Mouse (Mus musculus) MEL (cell line): ENCODE results near the gene Dppa5a. TPM values are rescaled to one million over a fixed set of nuclear protein-coding genes. Genes with fewer than 3 reads are reported as not detected.

Experiments used
- DNase-seq: peaks from one replicate; pipeline ENCODE4 v3.0.0; 2011; ENCODE audit warnings: low read depth, low spot score
- H3K27ac ChIP-seq: 2 replicates; pipeline ENCODE4 v1.5.1; 2012; ENCODE audit warnings: low read depth, mild to moderate bottlenecking, control low read depth, low read length, moderate library complexity; ENCODE audit not compliant: control insufficient read depth
- H3K27me3 ChIP-seq, 2 experiments: fragments of 150-350 bp in 1 of 2; sonication (generic) in 1 of 2; 2 replicates each; pipeline ENCODE4 v1.6.1; 2012; ENCODE audit warnings: low read length in 2 of 2, mild to moderate bottlenecking in 2 of 2, improper control_type of control experiment in 1 of 2, moderate library complexity in 1 of 2; ENCODE audit not compliant: insufficient read depth in 2 of 2, control insufficient read depth in 1 of 2
- H3K36me3 ChIP-seq, 2 experiments: 2 replicates each; pipeline ENCODE4 v1.6.1; 2012 to 2014; ENCODE audit warnings: low read length in 2 of 2, improper control_type of control experiment in 1 of 2, inconsistent platforms in 1 of 2, mild to moderate bottlenecking in 1 of 2; ENCODE audit not compliant: insufficient read depth in 2 of 2, control insufficient read depth in 1 of 2
- H3K4me1 ChIP-seq, 2 experiments: fragments of 150-350 bp in 1 of 2; sonication (generic) in 1 of 2; 2 replicates each; pipeline ENCODE4 v1.6.1; 2012; ENCODE audit warnings: low read length in 2 of 2, improper control_type of control experiment in 1 of 2, mild to moderate bottlenecking in 1 of 2; ENCODE audit not compliant: insufficient read depth in 2 of 2, control insufficient read depth in 1 of 2
- H3K4me3 ChIP-seq, 2 experiments: fragments of 150-350 bp in 1 of 2; sonication (generic) in 1 of 2; 2 replicates each; pipeline ENCODE4 v1.5.1; 2012; ENCODE audit warnings: low read depth in 2 of 2, low read length in 2 of 2, mild to moderate bottlenecking in 2 of 2, moderate library complexity in 2 of 2, control low read depth in 1 of 2, improper control_type of control experiment in 1 of 2; ENCODE audit not compliant: control insufficient read depth in 1 of 2, insufficient read depth in 1 of 2
- H3K79me2 ChIP-seq: 2 replicates; pipeline ENCODE4 v1.6.1; 2012; ENCODE audit warnings: mild to moderate bottlenecking, low read length, moderate library complexity; ENCODE audit not compliant: control insufficient read depth, poor library complexity, insufficient read depth
- H3K9ac ChIP-seq: 2 replicates; pipeline ENCODE4 v1.6.1; 2012; ENCODE audit warnings: low read depth, mild to moderate bottlenecking, control low read depth, low read length, moderate library complexity; ENCODE audit not compliant: control insufficient read depth, poor library complexity, severe bottlenecking
- H3K9me3 ChIP-seq: fragments of 150-350 bp; sonication (generic); replicated peaks from 2 replicates; pipeline ENCODE4 v1.6.1; 2012; ENCODE audit warnings: mild to moderate bottlenecking, low read length, improper control_type of control experiment, moderate library complexity; ENCODE audit not compliant: insufficient read depth
- BHLHE40 ChIP-seq: IDR thresholded peaks from 2 replicates; pipeline ENCODE4 v1.6.1; 2012; ENCODE audit warnings: low read depth, mild to moderate bottlenecking, inconsistent platforms, low read length, improper control_type of control experiment, borderline replicate concordance
- CHD2 ChIP-seq: IDR thresholded peaks from 2 replicates; pipeline ENCODE4 v1.6.1; 2011; ENCODE audit warnings: low read length, improper control_type of control experiment
- CTCF ChIP-seq, 3 experiments: IDR thresholded peaks in 2 of 3; conservative IDR thresholded peaks in 1 of 3; 2 replicates each; pipeline ENCODE4 v1.5.1; 2011 to 2012; ENCODE audit warnings: low read length in 3 of 3, low read depth in 2 of 3, mild to moderate bottlenecking in 2 of 3, improper control_type of control experiment in 1 of 3, inconsistent platforms in 1 of 3, mixed read lengths in 1 of 3, moderate library complexity in 1 of 3; ENCODE audit not compliant: control insufficient read depth in 1 of 3, insufficient read depth in 1 of 3, poor library complexity in 1 of 3, severe bottlenecking in 1 of 3
- E2F4 ChIP-seq: IDR thresholded peaks from 2 replicates; pipeline ENCODE4 v1.6.1; 2011; ENCODE audit warnings: low read depth, low read length, improper control_type of control experiment, borderline replicate concordance
- ETS1 ChIP-seq: IDR thresholded peaks from 2 replicates; pipeline ENCODE4 v1.6.1; 2012; ENCODE audit warnings: low read depth, mild to moderate bottlenecking, inconsistent platforms, low read length, improper control_type of control experiment, moderate library complexity
- GABPA ChIP-seq: IDR thresholded peaks from 2 replicates; pipeline ENCODE4 v1.6.1; 2012; ENCODE audit warnings: low read depth, mild to moderate bottlenecking, inconsistent platforms, low read length, improper control_type of control experiment, moderate library complexity
- JUND ChIP-seq: IDR thresholded peaks from 2 replicates; pipeline ENCODE4 v1.6.1; 2011; ENCODE audit warnings: low read depth, mild to moderate bottlenecking, improper control_type of control experiment, low read length
- KAT2A ChIP-seq: conservative IDR thresholded peaks from 2 replicates; pipeline ENCODE4 v1.6.1; 2012; ENCODE audit warnings: low read depth, low read length, improper control_type of control experiment, inconsistent platforms
- MAFK ChIP-seq: IDR thresholded peaks from 2 replicates; pipeline ENCODE4 v1.6.1; 2011; ENCODE audit warnings: low read depth, mild to moderate bottlenecking, low read length, improper control_type of control experiment, borderline replicate concordance
- MAX ChIP-seq: IDR thresholded peaks from 2 replicates; pipeline ENCODE4 v1.6.1; 2011; ENCODE audit warnings: low read length, improper control_type of control experiment
- MEF2A ChIP-seq: IDR thresholded peaks from 2 replicates; pipeline ENCODE4 v1.6.1; 2014; ENCODE audit warnings: low read depth, mild to moderate bottlenecking, inconsistent platforms, low read length, improper control_type of control experiment; ENCODE audit not compliant: poor library complexity, insufficient replicate concordance, severe bottlenecking; ENCODE audit errors: extremely low read depth
- MXI1 ChIP-seq: IDR thresholded peaks from 2 replicates; pipeline ENCODE4 v1.6.1; 2011; ENCODE audit warnings: mild to moderate bottlenecking, low read depth, low read length, improper control_type of control experiment
- MYC ChIP-seq: IDR thresholded peaks from 2 replicates; pipeline ENCODE4 v1.6.1; 2011; ENCODE audit warnings: low read depth, mild to moderate bottlenecking, low read length, improper control_type of control experiment, moderate library complexity
- NELFE ChIP-seq: IDR thresholded peaks from 2 replicates; pipeline ENCODE4 v1.6.1; 2011; ENCODE audit warnings: low read depth, low read length, improper control_type of control experiment
- NRF1 ChIP-seq: IDR thresholded peaks from 2 replicates; pipeline ENCODE4 v1.6.1; 2014; ENCODE audit warnings: low read depth, mild to moderate bottlenecking, inconsistent platforms, low read length, improper control_type of control experiment, moderate library complexity; ENCODE audit not compliant: poor library complexity, insufficient read depth, severe bottlenecking
- POLR2A ChIP-seq, 2 experiments: IDR thresholded peaks; 2 replicates each; pipeline ENCODE4 v1.6.1; 2011 to 2012; ENCODE audit warnings: low read length in 2 of 2, mild to moderate bottlenecking in 2 of 2, control low read depth in 1 of 2, improper control_type of control experiment in 1 of 2, low read depth in 1 of 2, moderate library complexity in 1 of 2; ENCODE audit not compliant: control insufficient read depth in 1 of 2, insufficient read depth in 1 of 2, poor library complexity in 1 of 2
- POLR2AphosphoS2 ChIP-seq: IDR thresholded peaks from 2 replicates; pipeline ENCODE4 v1.6.1; 2011; ENCODE audit warnings: low read length, improper control_type of control experiment
- RAD21 ChIP-seq: IDR thresholded peaks from 2 replicates; pipeline ENCODE4 v1.6.1; 2011; ENCODE audit warnings: mild to moderate bottlenecking, low read depth, low read length, improper control_type of control experiment
- RCOR1 ChIP-seq: IDR thresholded peaks from 2 replicates; pipeline ENCODE4 v1.6.1; 2012; ENCODE audit warnings: low read depth, mild to moderate bottlenecking, inconsistent platforms, low read length, improper control_type of control experiment
- TBP ChIP-seq: IDR thresholded peaks from 2 replicates; pipeline ENCODE4 v1.8.0; 2011; ENCODE audit warnings: low read depth, low read length, improper control_type of control experiment
- TCF12 ChIP-seq: IDR thresholded peaks from 2 replicates; pipeline ENCODE4 v1.6.1; 2014; ENCODE audit warnings: low read depth, mild to moderate bottlenecking, inconsistent platforms, low read length, improper control_type of control experiment, moderate library complexity
- USF1 ChIP-seq: IDR thresholded peaks from 2 replicates; pipeline ENCODE4 v1.6.1; 2014; ENCODE audit warnings: low read depth, mild to moderate bottlenecking, inconsistent platforms, low read length, improper control_type of control experiment, moderate library complexity
- USF2 ChIP-seq, 2 experiments: IDR thresholded peaks; 2 replicates each; pipeline ENCODE4 v1.6.1; 2011 to 2012; ENCODE audit warnings: improper control_type of control experiment in 2 of 2, low read length in 2 of 2, borderline replicate concordance in 1 of 2, inconsistent platforms in 1 of 2, low read depth in 1 of 2, mild to moderate bottlenecking in 1 of 2; ENCODE audit not compliant: insufficient read depth in 1 of 2
- ZC3H11A ChIP-seq: IDR thresholded peaks from 2 replicates; pipeline ENCODE4 v1.6.1; 2012; ENCODE audit warnings: low read depth, mild to moderate bottlenecking, inconsistent platforms, low read length, improper control_type of control experiment
- ZKSCAN1 ChIP-seq: IDR thresholded peaks from 2 replicates; pipeline ENCODE4 v1.6.1; 2012; ENCODE audit warnings: low read depth, mild to moderate bottlenecking, inconsistent platforms, low read length, improper control_type of control experiment, moderate library complexity
- ZMIZ1 ChIP-seq: IDR thresholded peaks from 2 replicates; pipeline ENCODE4 v1.6.1; 2012; ENCODE audit warnings: low read depth, mild to moderate bottlenecking, inconsistent platforms, low read length, improper control_type of control experiment, moderate library complexity
- polyA plus RNA-seq, 2 experiments: library from polyadenylated mRNA; stranded (reverse) in 1 of 2; unstranded in 1 of 2; fragments of >175 nt in 1 of 2; fragments of >200 nt in 1 of 2; gene quantifications; 2 replicates each; pipeline versions ENCODE4 v1.2.1 to v1.2.4; 2012; ENCODE audit warnings: low replicate concordance in 2 of 2, low read depth in 1 of 2; ENCODE audit not compliant: insufficient read length in 2 of 2, insufficient read depth in 1 of 2, missing spikeins in 1 of 2
- total RNA-seq: library from RNA; depleted of rRNA; stranded (reverse); fragments of 300-350 nt; gene quantifications from 2 replicates; pipeline ENCODE4 v1.2.3, GENCODE M21; 2012

Dppa5a gene
- total and polyA plus RNA-seq, 3 experiments: 0.19 TPM; not detected in 2

- Histone ChIP-seq H3K27ac (no peak overlapping the region), H3K9ac (no peak overlapping the region), H3K36me3 (no peaks in the 10 kb centered on the region), H3K9me3 (no peaks in the 10 kb centered on the region), H3K27me3 (peaks cover 5 to 10% of the 10 kb centered on the region in 2 experiments), H3K79me2 (no peaks in the 10 kb centered on the region), H3K4me1 (no peaks in the 10 kb centered on the region), H3K4me3 (no peak overlapping the region)
- no peak for DNase-seq
- TF ChIP-seq JUND (no peak), MYC (no peak), MXI1 (no peak), MAFK (no peak), CTCF (IDR thresholded peaks at IDR 0.05 in 2 of 3, conservative IDR thresholded peaks at IDR 0.05 in 1 of 3; ENCODE audit: control insufficient read depth in 1 of 3, insufficient read depth in 1 of 3, low read depth in 2 of 3, low read length in 3 of 3, poor library complexity in 1 of 3, severe bottlenecking in 1 of 3) (no peak), MEF2A (no peak), GABPA (no peak), POLR2A (IDR thresholded peaks at IDR 0.05; ENCODE audit: control insufficient read depth in 1 of 2, insufficient read depth in 1 of 2, low read depth in 1 of 2, low read length in 2 of 2, poor library complexity in 1 of 2) (no peak), E2F4 (no peak), RAD21 (no peak), BHLHE40 (no peak), NELFE (no peak), ZMIZ1 (no peak), TCF12 (no peak)
- TF ChIP-seq, all 39 proteins: peak for 0
These were observed 9.6 kb upstream of the Dppa5a start for GRCm38 (mm10) chr9:78377546-78377945.

- no peak overlapping the region for H3K4me3 ChIP-seq
- no peaks in the 10 kb centered on the region for H3K9me3 ChIP-seq
- H3K27ac ChIP-seq: no peak overlapping the region
- no peak overlapping the region for H3K9ac ChIP-seq
- no peaks in the 10 kb centered on the region for H3K4me1 ChIP-seq
- H3K36me3 ChIP-seq: no peaks in the 10 kb centered on the region
- no peak for TF ChIP-seq POLR2AphosphoS2
- TF ChIP-seq NRF1: no peak
- TF ChIP-seq E2F4: no peak
- no peak for TF ChIP-seq ZC3H11A
- no peak for TF ChIP-seq USF2 (IDR thresholded peaks at IDR 0.05; ENCODE audit: borderline replicate concordance in 1 of 2, insufficient read depth in 1 of 2, low read depth in 1 of 2, low read length in 2 of 2)
- no peak for TF ChIP-seq MAX
- TF ChIP-seq ZMIZ1: no peak
- no peak for TF ChIP-seq MEF2A
- TF ChIP-seq CTCF (IDR thresholded peaks at IDR 0.05 in 2 of 3, conservative IDR thresholded peaks at IDR 0.05 in 1 of 3; ENCODE audit: control insufficient read depth in 1 of 3, insufficient read depth in 1 of 3, low read depth in 2 of 3, low read length in 3 of 3, poor library complexity in 1 of 3, severe bottlenecking in 1 of 3): no peak
- TF ChIP-seq RCOR1: no peak
- TF ChIP-seq TBP: no peak
- TF ChIP-seq ZKSCAN1: no peak
- TF ChIP-seq ETS1: no peak
- TF ChIP-seq KAT2A: no peak
- TF ChIP-seq CHD2: no peak
- TF ChIP-seq USF1: no peak
- no peaks in the 10 kb centered on the region for H3K79me2 ChIP-seq
- H3K27me3 ChIP-seq: peaks cover 5 to 10% of the 10 kb centered on the region in 2 experiments
- no peak for DNase-seq
These were observed 7.5 kb upstream of the Dppa5a start for GRCm38 (mm10) chr9:78375486-78375885.
